Mouse (Mus musculus) heart, postnatal 0 days (tissue): ENCODE data around the gene Sfxn3. TPM values are rescaled to one million over a fixed set of nuclear protein-coding genes. Genes with fewer than 3 reads are reported as not detected.

ENCODE experiments used
- ATAC-seq: fragments of 200-750 bp; cut with Nextera tagmentation; 2 replicates; pipeline ENCODE4 v1.8.0; 2017; ENCODE audit warnings: low read depth, moderate number of reproducible peaks, moderate library complexity; ENCODE audit not compliant: insufficient read depth
- DNase-seq: peaks from one replicate; pipeline ENCODE4 v3.0.0-alpha.2; 2016; ENCODE audit warnings: low spot score
- H3K27ac ChIP-seq: fragments of 300-500 bp; sonication (generic); 2 replicates; pipeline ENCODE4 v1.5.1; 2014; ENCODE audit warnings: low read depth, mild to moderate bottlenecking
- H3K27me3 ChIP-seq: fragments of 300-500 bp; sonication (generic); 2 replicates; pipeline ENCODE4 v1.6.1; 2014; ENCODE audit warnings: low read length, mixed read lengths; ENCODE audit not compliant: control insufficient read depth, insufficient read depth
- H3K36me3 ChIP-seq: fragments of 300-500 bp; sonication (generic); replicated peaks from 2 replicates; pipeline ENCODE4 v1.6.1; 2014; ENCODE audit warnings: low read length, mixed read lengths; ENCODE audit not compliant: control insufficient read depth, insufficient read depth
- H3K4me1 ChIP-seq: fragments of 300-500 bp; sonication (generic); 2 replicates; pipeline ENCODE4 v1.6.1; 2014; ENCODE audit warnings: antibody characterized with exemption; ENCODE audit not compliant: control insufficient read depth, insufficient read depth
- H3K4me2 ChIP-seq: fragments of 300-500 bp; sonication (generic); 2 replicates; pipeline ENCODE4 v1.6.1; 2014; ENCODE audit warnings: low read depth, mild to moderate bottlenecking, low read length, moderate library complexity
- H3K4me3 ChIP-seq: fragments of 300-500 bp; sonication (generic); 2 replicates; pipeline ENCODE4 v1.5.1; 2014; ENCODE audit warnings: low read depth, low read length
- H3K9ac ChIP-seq: fragments of 300-500 bp; sonication (generic); replicated peaks from 2 replicates; pipeline ENCODE4 v1.6.1; 2014; ENCODE audit warnings: low read depth, low read length, mixed read lengths
- H3K9me3 ChIP-seq: fragments of 300-500 bp; sonication (generic); replicated peaks from 2 replicates; pipeline ENCODE4 v1.6.1; 2016; ENCODE audit warnings: low read length; ENCODE audit not compliant: control insufficient read depth
- CTCF ChIP-seq: IDR thresholded peaks from 2 replicates; pipeline ENCODE4 v1.5.1; 2016; ENCODE audit warnings: antibody characterized with exemption, control low read depth, low read depth
- EP300 ChIP-seq: IDR thresholded peaks from 2 replicates; pipeline ENCODE4 v1.6.1; 2016; ENCODE audit warnings: antibody characterized with exemption, low read depth
- WGBS: fragments of 180-500 bp; shearing (Covaris S2); extraction: QIAGEN DNeasy Blood & Tissue Kit; methylation state at CpG from one replicate; pipeline ENCODE4 v1.1.7; 2014; 5-methylcytosine and 5-hydroxymethylcytosine counted together
- polyA plus RNA-seq: library from polyadenylated mRNA; unstranded; fragments of >200 nt; fragmentation: Nextera tagmentation; extraction: Ambion mirVana; gene quantifications from 2 replicates; pipeline ENCODE4 v1.2.1, GENCODE M21; 2015
- total RNA-seq: library from RNA; depleted of rRNA; stranded (reverse); fragments of >200 nt; gene quantifications from 2 replicates; pipeline ENCODE4 v1.2.3, GENCODE M21; 2014; ENCODE audit warnings: low replicate concordance

The Sfxn3 gene
- total and polyA plus RNA-seq, 2 experiments from 2014 or later = 12.4 to 12.8 TPM

DNA sequence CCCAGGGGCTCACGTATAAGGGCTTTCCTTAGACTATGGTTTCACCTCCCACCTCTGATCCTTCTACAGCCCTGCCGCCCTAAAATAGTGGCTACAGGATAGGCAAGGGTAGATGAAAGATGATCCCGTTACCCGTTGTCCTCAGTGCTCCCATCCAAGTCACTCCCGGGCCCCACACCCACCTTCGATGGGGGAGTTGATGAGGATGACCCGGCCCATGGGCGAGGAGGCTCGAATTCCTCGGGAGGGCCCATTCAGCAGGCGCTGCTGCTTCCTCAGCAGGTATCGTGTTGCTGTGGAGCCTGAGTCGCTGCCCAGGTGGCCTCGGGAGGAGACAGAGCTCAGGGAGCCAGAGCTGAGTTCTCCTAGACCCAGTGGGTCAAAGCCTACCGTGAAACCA lies 2.1 kb upstream of the Sfxn3 start:
- Histone ChIP-seq H3K27ac (no peak overlapping the region), H3K9ac (no peak overlapping the region), H3K4me1 (peaks cover 18% of the 10 kb centered on the region), H3K4me2 (no peak overlapping the region), H3K9me3 (no peaks in the 10 kb centered on the region), H3K4me3 (no peak overlapping the region), H3K27me3 (peaks cover 27% of the 10 kb centered on the region), H3K36me3 (no peaks in the 10 kb centered on the region)
- DNase-seq = no peak
- ATAC-seq = no peak
- 41% methylated on average over 15 of the region's 15 CpGs for WGBS
- TF ChIP-seq EP300 = no peak
- no peak for TF ChIP-seq CTCF

DNA sequence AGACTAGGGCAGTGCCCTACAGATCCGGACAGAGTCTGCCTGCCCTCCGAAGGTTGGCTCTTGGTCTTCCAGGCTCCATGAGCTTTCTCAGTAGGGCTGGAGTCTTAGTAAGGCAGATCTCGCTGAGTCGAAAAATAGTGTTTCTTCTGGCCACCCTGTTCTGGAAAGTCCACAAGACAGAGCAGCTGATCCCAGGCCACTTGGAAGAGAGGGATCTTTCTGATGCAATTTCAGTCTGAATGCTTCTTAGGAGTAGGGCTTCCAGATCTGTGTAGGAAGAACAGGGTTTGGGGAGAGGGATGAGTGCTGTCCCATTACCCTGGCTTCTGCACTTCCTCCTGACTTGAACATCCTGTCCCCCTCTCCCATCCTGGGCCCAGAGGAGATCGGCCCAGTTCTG lies 1.7 kb upstream of the Sfxn3 start, which contains the start of gene Pdzd7:
Pdzd7 (minus strand) TSS at position 67 of the 400 bp plus-strand sequence.
- ATAC-seq = no peak
- Histone ChIP-seq H3K9ac (peak within 1 kb of the TSS; percentile 58; the same call in 1 of the 2 replicates), H3K27ac (no peak within 1 kb of the TSS), H3K9me3 (no peaks in the 10 kb centered on the region), H3K4me1 (peaks cover 18% of the 10 kb centered on the region), H3K27me3 (peaks cover 24% of the 10 kb centered on the region), H3K4me3 (peak within 1 kb of the TSS; percentile 60), H3K36me3 (peaks cover 4% of the 10 kb centered on the region), H3K4me2 (peak within 1 kb of the TSS; percentile 80)
- no peak for DNase-seq
- TF ChIP-seq CTCF = no peak
- no peak for TF ChIP-seq EP300
- WGBS = 71% methylated on average over 5 of the region's 5 CpGs

DNA sequence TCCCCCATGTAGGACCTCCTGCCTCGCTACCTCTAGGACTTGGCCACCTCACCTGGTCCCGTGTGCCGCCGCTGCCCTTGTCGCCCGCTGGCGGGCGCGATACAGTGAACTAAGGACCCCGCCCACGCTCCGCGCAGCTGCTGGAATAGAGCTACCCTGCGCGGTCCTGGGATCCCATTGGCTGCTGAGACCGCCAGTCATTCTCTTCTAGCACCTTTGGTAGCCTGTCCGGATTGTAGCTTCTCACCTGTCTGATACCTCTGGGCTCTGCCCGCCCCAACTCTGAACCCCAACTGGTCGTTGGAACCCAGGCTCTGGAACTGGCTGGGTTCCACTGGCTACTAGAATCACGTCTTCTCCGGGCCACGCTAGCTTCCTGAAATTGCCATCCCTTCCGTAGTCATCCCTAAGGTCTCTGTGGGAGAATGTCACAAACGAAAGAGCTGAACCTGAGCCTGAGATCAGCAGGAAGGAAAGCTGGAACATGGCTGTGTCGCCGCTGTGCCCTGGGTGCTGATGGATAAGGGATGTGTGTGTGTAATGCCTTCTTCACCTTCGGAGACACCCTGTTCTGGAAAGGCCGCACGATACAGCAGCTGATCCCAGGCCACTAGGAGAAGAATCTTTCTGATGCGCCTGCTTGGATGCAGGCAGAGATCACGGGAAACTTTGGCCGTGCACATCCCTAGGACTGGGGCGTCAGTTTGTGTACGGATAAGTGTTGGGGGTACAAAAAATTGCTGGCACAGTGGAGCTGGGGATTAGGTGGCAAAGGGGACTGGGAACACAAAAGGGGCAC lies 581 bp upstream of the Sfxn3 start:
- DNase-seq (peak; percentile 39), ATAC-seq (no peak; the same call in 1 of the 2 replicates)
- peaks cover 18% of the 10 kb centered on the region for H3K4me1 ChIP-seq
- H3K4me3 ChIP-seq = peak overlapping the region; percentile 60
- H3K27me3 ChIP-seq = peaks cover 16% of the 10 kb centered on the region
- peak overlapping the region; percentile 58 for H3K9ac ChIP-seq
- no peaks in the 10 kb centered on the region for H3K9me3 ChIP-seq
- H3K36me3 ChIP-seq = peaks cover 9% of the 10 kb centered on the region
- H3K4me2 ChIP-seq = peak overlapping the region; percentile 80
- 0 out of 2 replicates have a peak, but pooled peaks have one; percentile 3 for TF ChIP-seq CTCF
- TF ChIP-seq EP300 = no peak
- H3K27ac ChIP-seq = peak overlapping the region; percentile 87
- under 1% methylated on average over 34 of the region's 34 CpGs for WGBS

DNA sequence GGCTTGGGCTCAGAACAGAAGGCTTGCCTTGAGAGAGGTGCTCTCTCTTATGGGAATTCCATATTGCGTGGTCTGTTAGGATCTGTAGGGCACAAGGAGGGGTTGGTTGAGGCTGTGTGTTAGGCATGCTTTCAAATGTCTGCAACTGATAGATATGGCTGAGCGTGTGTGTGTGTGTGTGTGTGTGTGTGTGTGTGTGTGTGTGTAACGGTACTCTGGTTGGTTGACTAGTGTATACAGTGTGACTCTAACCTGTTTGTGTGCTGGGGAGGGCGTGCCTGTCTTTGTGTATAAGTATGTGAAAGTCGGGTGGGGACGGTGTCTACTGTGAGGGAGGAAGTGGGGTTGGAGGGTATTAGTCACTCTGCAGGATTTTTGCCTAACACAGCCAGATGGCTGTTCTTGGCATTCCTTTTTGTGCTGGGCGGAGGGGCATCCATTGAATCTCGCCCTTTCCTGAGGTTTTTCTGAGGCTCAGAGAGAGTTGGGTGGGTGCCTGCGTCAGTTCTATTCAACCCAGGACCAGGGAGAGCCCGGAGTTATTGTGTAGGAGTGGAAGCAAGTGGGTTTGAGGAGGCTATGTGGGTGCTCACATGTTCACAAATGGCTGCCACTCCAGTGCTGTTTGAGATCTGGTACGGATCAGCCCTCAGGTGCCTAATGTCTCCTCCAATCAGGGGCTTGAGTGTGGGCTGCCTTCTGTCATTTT lies 786 bp downstream of the Sfxn3 start:
- Histone ChIP-seq H3K4me1 (peaks cover 18% of the 10 kb centered on the region), H3K4me3 (peak overlapping the region; percentile 60), H3K9ac (peak overlapping the region; percentile 58), H3K9me3 (no peaks in the 10 kb centered on the region), H3K27me3 (peaks cover 14% of the 10 kb centered on the region), H3K36me3 (peaks cover 22% of the 10 kb centered on the region), H3K4me2 (peak overlapping the region; percentile 80), H3K27ac (peak overlapping the region; percentile 87)
- DNase-seq (peak; percentile 80), ATAC-seq (peak; percentile 60)
- TF ChIP-seq EP300 = no peak
- TF ChIP-seq CTCF = no peak
- WGBS = 21% methylated on average over 11 of the region's 11 CpGs

DNA sequence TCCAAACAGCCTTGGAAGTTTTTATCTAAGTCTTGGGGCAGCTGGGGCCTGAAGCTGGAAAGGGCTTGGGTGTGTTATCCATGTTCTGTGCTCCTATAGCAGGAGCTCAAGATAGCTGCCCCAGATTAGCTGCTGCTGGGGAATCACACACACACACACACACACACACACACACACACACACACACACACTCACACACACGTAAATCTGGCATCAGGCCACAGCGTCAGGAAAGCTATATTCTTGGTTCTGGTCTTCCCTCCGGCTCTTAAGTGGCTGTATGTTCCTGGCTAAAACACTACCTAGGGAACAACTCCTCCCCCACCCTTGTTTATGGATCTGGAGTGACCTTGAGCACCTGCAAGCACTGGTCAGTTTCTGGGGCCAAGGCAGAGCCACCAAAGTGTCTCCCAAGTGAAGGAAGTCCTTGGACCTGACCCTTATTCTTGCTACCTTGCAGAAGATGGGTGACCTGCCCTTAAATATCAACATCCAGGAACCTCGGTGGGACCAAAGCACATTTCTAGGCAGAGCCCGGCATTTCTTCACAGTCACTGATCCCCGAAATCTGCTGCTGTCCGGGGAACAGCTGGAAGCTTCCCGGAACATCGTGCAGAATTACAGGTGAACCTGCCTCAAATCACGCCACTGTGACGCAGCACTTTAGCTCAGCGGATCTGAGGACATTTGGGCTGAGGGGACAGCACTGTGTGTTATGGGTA lies 1.5 kb downstream of the Sfxn3 start:
- Histone ChIP-seq H3K27me3 (peaks cover 14% of the 10 kb centered on the region), H3K4me2 (peak overlapping the region; percentile 80), H3K4me1 (peaks cover 18% of the 10 kb centered on the region), H3K4me3 (peak overlapping the region; percentile 60), H3K27ac (peak overlapping the region; percentile 87), H3K9me3 (no peaks in the 10 kb centered on the region), H3K36me3 (peaks cover 24% of the 10 kb centered on the region), H3K9ac (peak overlapping the region; percentile 58; the same call in 1 of the 2 replicates)
- DNase-seq = no peak
- TF ChIP-seq CTCF (no peak), EP300 (no peak)
- ATAC-seq = no peak
- 79% methylated on average over 12 of the region's 12 CpGs for WGBS
